Mouse (Mus musculus) liver, embryonic 14.5 days (tissue): ENCODE measurements around the gene Canx. TPM values are rescaled to one million over a fixed set of nuclear protein-coding genes. Genes with fewer than 3 reads are reported as not detected.
"Not testable (repeated sequence)": the region's sequence is repeated elsewhere in the genome, so short reads cannot be mapped to it uniquely, and the experiment has no call there.

Experiments
- ATAC-seq: fragments of 200-750 bp; cut with Nextera tagmentation; 2 replicates; pipeline ENCODE4 v1.8.0; 2017; ENCODE audit warnings: moderate number of reproducible peaks, mild to moderate bottlenecking, moderate library complexity; ENCODE audit not compliant: insufficient read depth
- DNase-seq, 3 experiments: peaks; one replicate each; pipeline ENCODE4 v3.0.0-alpha.2; 2012 to 2013; ENCODE audit warnings: low read depth in 3 of 3, low spot score in 3 of 3
- H3K27ac ChIP-seq: fragments of 300-500 bp; sonication (generic); 2 replicates; pipeline ENCODE4 v1.5.1; 2014; ENCODE audit warnings: moderate library complexity, mild to moderate bottlenecking, control low read depth, inconsistent platforms
- H3K27me3 ChIP-seq: fragments of 300-500 bp; sonication (generic); 2 replicates; pipeline ENCODE4 v1.6.1; 2014; ENCODE audit warnings: mild to moderate bottlenecking, low read length, moderate library complexity; ENCODE audit not compliant: control insufficient read depth, insufficient read depth
- H3K36me3 ChIP-seq: fragments of 300-500 bp; sonication (generic); replicated peaks from 2 replicates; pipeline ENCODE4 v1.6.1; 2014; ENCODE audit warnings: low read depth; ENCODE audit not compliant: control insufficient read depth, insufficient read depth
- H3K4me1 ChIP-seq, 2 experiments: fragments of 200-500 bp in 1 of 2; fragments of 300-500 bp in 1 of 2; sonication (generic) in 1 of 2; replicated peaks; 2 replicates each; pipeline ENCODE4 v1.6.1; 2012 to 2014; ENCODE audit warnings: antibody characterized with exemption in 1 of 2, inconsistent platforms in 1 of 2, low read length in 1 of 2; ENCODE audit not compliant: control insufficient read depth in 2 of 2, insufficient read depth in 2 of 2
- H3K4me2 ChIP-seq: fragments of 300-500 bp; sonication (generic); 2 replicates; pipeline ENCODE4 v1.6.1; 2014; ENCODE audit warnings: low read depth, mild to moderate bottlenecking, control low read depth, moderate library complexity
- H3K4me3 ChIP-seq, 2 experiments: fragments of 200-500 bp in 1 of 2; fragments of 300-500 bp in 1 of 2; sonication (generic) in 1 of 2; 2 replicates each; pipeline ENCODE4 v1.5.1; 2012 to 2014; ENCODE audit warnings: low read depth in 2 of 2, low read length in 2 of 2, mild to moderate bottlenecking in 2 of 2, control low read depth in 1 of 2, inconsistent platforms in 1 of 2, moderate library complexity in 1 of 2; ENCODE audit not compliant: insufficient read depth in 1 of 2
- H3K9ac ChIP-seq: fragments of 300-500 bp; sonication (generic); replicated peaks from 2 replicates; pipeline ENCODE4 v1.6.1; 2014; ENCODE audit warnings: mild to moderate bottlenecking, control low read depth, moderate library complexity
- H3K9me3 ChIP-seq: fragments of 300-500 bp; sonication (generic); 2 replicates; pipeline ENCODE4 v1.6.1; 2016; ENCODE audit warnings: low read length, mixed read lengths; ENCODE audit not compliant: control insufficient read depth
- CTCF ChIP-seq: IDR thresholded peaks from 2 replicates; pipeline ENCODE4 v1.5.1; 2016; ENCODE audit warnings: antibody characterized with exemption, low read depth, control low read depth
- EP300 ChIP-seq: IDR thresholded peaks from 2 replicates; pipeline ENCODE4 v1.6.1; 2016; ENCODE audit warnings: antibody characterized with exemption, low read depth
- WGBS: fragments of 180-500 bp; shearing (Covaris S2); extraction: QIAGEN DNeasy Blood & Tissue Kit; methylation state at CpG from one replicate; pipeline ENCODE4 v1.1.7; 2014; ENCODE audit not compliant: insufficient replicate concordance; 5-methylcytosine and 5-hydroxymethylcytosine counted together
- polyA plus RNA-seq, 2 experiments: library from polyadenylated mRNA; depleted of rRNA in 1 of 2; stranded (reverse) in 1 of 2; unstranded in 1 of 2; fragments of >200 nt; fragmentation: Nextera tagmentation in 1 of 2; extraction: Ambion mirVana in 1 of 2; gene quantifications; 2 replicates each; pipeline versions ENCODE4 v1.2.1 to v1.2.3; 2012 to 2014

Gene Canx
- polyA plus RNA-seq, 2 experiments, result 91.6 to 136 TPM

- no peak overlapping the region for H3K9ac ChIP-seq
- ATAC-seq (no peak; the same call in 1 of the 2 replicates), DNase-seq (peak; percentile 60 to 63 (median 63))
- H3K4me1 ChIP-seq, result peaks cover 0 to under 1% of the 10 kb centered on the region in 2 experiments; a peak in 1 of 4 replicates
- H3K36me3 ChIP-seq, result no peaks in the 10 kb centered on the region
- H3K4me3 ChIP-seq, result no peak overlapping the region
- WGBS, result 7% methylated on average over 4 of the region's 4 CpGs
- no peaks in the 10 kb centered on the region for H3K9me3 ChIP-seq
- TF ChIP-seq EP300 (no peak), CTCF (peak; percentile 91)
- H3K27me3 ChIP-seq, result peaks cover 2% of the 10 kb centered on the region; the same call in 1 of the 2 replicates
- H3K27ac ChIP-seq, result no peak overlapping the region
- H3K4me2 ChIP-seq, result no peak overlapping the region
These were observed 39.1 kb upstream of the Canx start for GRCm38 (mm10) chr11:50364548-50364947.

- not testable (repeated sequence) for H3K36me3 ChIP-seq, H3K9me3 ChIP-seq, DNase-seq, ATAC-seq, H3K4me3 ChIP-seq, H3K27ac ChIP-seq, H3K9ac ChIP-seq, H3K4me2 ChIP-seq, H3K4me1 ChIP-seq
- WGBS, result 58% methylated on average over 1 of the region's 1 CpGs
- peaks cover 11% of the 10 kb centered on the region for H3K27me3 ChIP-seq
These were observed 35.8 kb upstream of the Canx start for GRCm38 (mm10) chr11:50361282-50361681.

GRCm38 (mm10) chr11:50358950-50359861 lies 33.7 kb upstream of the Canx start:
- Histone ChIP-seq H3K36me3 (no peaks in the 10 kb centered on the region), H3K4me2 (peak overlapping the region; percentile 72), H3K4me1 (peaks cover 2 to 7% of the 10 kb centered on the region in 2 experiments; a peak in 2 of 4 replicates), H3K9me3 (no peaks in the 10 kb centered on the region), H3K27ac (no peak overlapping the region), H3K9ac (no peak overlapping the region; the same call in 1 of the 2 replicates), H3K4me3 (peak overlapping the region; percentile 52 to 56), H3K27me3 (peaks cover 11% of the 10 kb centered on the region)
- WGBS, result 3% methylated on average over 74 of the region's 74 CpGs
- DNase-seq (peak in 1 of 3 experiments; percentile 49), ATAC-seq (peak; percentile 24; the same call in 1 of the 2 replicates)
- TF ChIP-seq CTCF, result no peak
- no peak for TF ChIP-seq EP300

GRCm38 (mm10) chr11:50355395-50355794 lies 29.9 kb upstream of the Canx start:
- DNase-seq (no peak), ATAC-seq (peak; percentile 55)
- Histone ChIP-seq H3K36me3 (no peaks in the 10 kb centered on the region), H3K4me2 (no peak overlapping the region), H3K4me3 (no peak overlapping the region), H3K9ac (no peak overlapping the region), H3K4me1 (peaks cover 2 to 7% of the 10 kb centered on the region in 2 experiments; a peak in 2 of 4 replicates), H3K27ac (no peak overlapping the region), H3K9me3 (no peaks in the 10 kb centered on the region), H3K27me3 (peaks cover 11% of the 10 kb centered on the region)
- no peak for TF ChIP-seq EP300
- TF ChIP-seq CTCF, result no peak
- WGBS, result 7% methylated on average over 1 of the region's 1 CpGs

- H3K27ac ChIP-seq, result no peak overlapping the region
- H3K9ac ChIP-seq, result no peak overlapping the region
- 58% methylated on average over 3 of the region's 3 CpGs for WGBS
- H3K9me3 ChIP-seq, result no peaks in the 10 kb centered on the region
- no peak for DNase-seq
- no peak overlapping the region for H3K4me2 ChIP-seq
- H3K4me3 ChIP-seq, result no peak overlapping the region
- peak; percentile 29; the same call in 1 of the 2 replicates for ATAC-seq
- H3K27me3 ChIP-seq, result peaks cover 11% of the 10 kb centered on the region
- peaks cover 2 to 7% of the 10 kb centered on the region in 2 experiments; a peak in 2 of 4 replicates for H3K4me1 ChIP-seq
- TF ChIP-seq CTCF (no peak), EP300 (no peak)
- H3K36me3 ChIP-seq, result no peaks in the 10 kb centered on the region
These were observed 29.4 kb upstream of the Canx start for GRCm38 (mm10) chr11:50354851-50355250.
